Mouse (Mus musculus) kidney, adult 2 months (tissue): Measurements from ENCODE around the gene Ecm2.

ENCODE experiments used
- CTCF ChIP-seq: fragments of 200-500 bp; conservative IDR thresholded peaks from 2 replicates; pipeline ENCODE4 v1.5.1; 2011; ENCODE audit warnings: low read depth, mild to moderate bottlenecking, control low read depth, low read length, moderate library complexity, mixed read lengths; ENCODE audit not compliant: insufficient read depth, insufficient read length
- POLR2A ChIP-seq: fragments of 200-500 bp; IDR thresholded peaks from one replicate; pipeline ENCODE4 v1.6.1; 2011; ENCODE audit warnings: low read depth, low read length, control low read depth

DNA sequence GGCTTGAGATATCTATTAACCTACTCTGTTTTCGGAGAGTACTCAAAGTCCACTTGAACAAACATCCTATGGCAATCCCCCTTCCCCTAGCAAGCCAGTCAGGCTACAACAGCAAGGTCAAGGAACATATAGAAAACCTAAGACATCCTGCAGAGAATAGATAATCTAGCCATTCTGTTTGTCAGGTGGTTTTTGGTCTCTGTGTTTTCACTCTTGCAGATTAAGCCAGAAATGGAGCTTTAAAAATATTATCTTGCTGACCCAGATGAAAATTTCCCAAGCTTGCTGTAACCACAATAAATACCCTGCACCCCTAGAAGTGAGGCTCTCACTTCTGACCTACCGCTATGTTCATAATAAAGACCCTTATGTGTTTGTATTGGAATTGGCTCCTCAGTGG lies 66.8 kb downstream of the Ecm2 start:
- TF ChIP-seq CTCF: no peak
- TF ChIP-seq POLR2A: no peak
